Mouse (Mus musculus): ENCODE measurements around the gene Cpt1b. TPM values are rescaled to one million over a fixed set of nuclear protein-coding genes. Genes with fewer than 3 reads are reported as not detected.

The Cpt1b gene
- total RNA-seq, 1 experiment, result 2.7 TPM

- in situ Hi-C loops (cut with MboI; ENCODE audit: low sequenced_read_pairs in 2 of 2, unreplicated experiment in 2 of 2), result no loop called here
- DNase-seq (ENCODE audit: low read depth, low spot score), result no peak
- no peak overlapping the region for H3K27ac ChIP-seq (ENCODE audit: insufficient read depth, low read depth, low read length, poor library complexity, severe bottlenecking)
- H3K4me1 ChIP-seq (ENCODE audit: control insufficient read depth in 2 of 2, insufficient read depth in 2 of 2, low read length in 2 of 2, poor library complexity in 1 of 2), result peaks cover 2 to 12% of the 10 kb centered on the region in 2 experiments; a peak in 3 of 4 replicates
- TF ChIP-seq ZC3H11A (IDR thresholded peaks at IDR 0.05; ENCODE audit: borderline replicate concordance, low read depth, low read length) (no peak), HCFC1 (IDR thresholded peaks at IDR 0.05; ENCODE audit: borderline replicate concordance, insufficient read depth, low read length) (no peak), ZNF384 (IDR thresholded peaks at IDR 0.05; ENCODE audit: low read depth, low read length) (no peak), CHD2 (IDR thresholded peaks at IDR 0.05; ENCODE audit: low read depth, low read length) (no peak), MAFK (IDR thresholded peaks at IDR 0.05; ENCODE audit: insufficient read depth, low read depth, low read length) (no peak)
- H3K9me3 ChIP-seq (ENCODE audit: control insufficient read depth, insufficient read depth, low read depth, low read length), result no peaks in the 10 kb centered on the region
- peaks cover 10% of the 10 kb centered on the region; the same call in 1 of the 2 replicates for H3K36me3 ChIP-seq (ENCODE audit: control insufficient read depth, insufficient read depth, low read length, poor library complexity, severe bottlenecking)
- no peak overlapping the region for H3K4me3 ChIP-seq (ENCODE audit: insufficient read depth in 1 of 2, low read depth in 1 of 2, low read length in 2 of 2, poor library complexity in 1 of 2, severe bottlenecking in 1 of 2)
- no peak overlapping the region for H3K9ac ChIP-seq (ENCODE audit: insufficient read depth, low read depth, low read length, poor library complexity, severe bottlenecking)
Observed at GRCm38 (mm10) chr15:89426716-89427115, 1.1 kb upstream of the Cpt1b start.

- TF ChIP-seq HCFC1 (IDR thresholded peaks at IDR 0.05; ENCODE audit: borderline replicate concordance, insufficient read depth, low read length) (no peak), ZNF384 (IDR thresholded peaks at IDR 0.05; ENCODE audit: low read depth, low read length) (no peak), ZC3H11A (IDR thresholded peaks at IDR 0.05; ENCODE audit: borderline replicate concordance, low read depth, low read length) (no peak), MAFK (IDR thresholded peaks at IDR 0.05; ENCODE audit: insufficient read depth, low read depth, low read length) (no peak), CHD2 (IDR thresholded peaks at IDR 0.05; ENCODE audit: low read depth, low read length) (no peak)
- peaks cover 10% of the 10 kb centered on the region; the same call in 1 of the 2 replicates for H3K36me3 ChIP-seq (ENCODE audit: control insufficient read depth, insufficient read depth, low read length, poor library complexity, severe bottlenecking)
- in situ Hi-C loops (cut with MboI; ENCODE audit: low sequenced_read_pairs in 2 of 2, unreplicated experiment in 2 of 2), result no loop called here
- H3K4me3 ChIP-seq (ENCODE audit: insufficient read depth in 1 of 2, low read depth in 1 of 2, low read length in 2 of 2, poor library complexity in 1 of 2, severe bottlenecking in 1 of 2), result no peak overlapping the region
- no peaks in the 10 kb centered on the region for H3K9me3 ChIP-seq (ENCODE audit: control insufficient read depth, insufficient read depth, low read depth, low read length)
- peaks cover 2 to 12% of the 10 kb centered on the region in 2 experiments; a peak in 3 of 4 replicates for H3K4me1 ChIP-seq (ENCODE audit: control insufficient read depth in 2 of 2, insufficient read depth in 2 of 2, low read length in 2 of 2, poor library complexity in 1 of 2)
- DNase-seq (ENCODE audit: low read depth, low spot score), result no peak
- no peak overlapping the region for H3K27ac ChIP-seq (ENCODE audit: insufficient read depth, low read depth, low read length, poor library complexity, severe bottlenecking)
- no peak overlapping the region for H3K9ac ChIP-seq (ENCODE audit: insufficient read depth, low read depth, low read length, poor library complexity, severe bottlenecking)
Observed at GRCm38 (mm10) chr15:89424621-89425020, 1.0 kb downstream of the Cpt1b start.

- Histone ChIP-seq H3K9ac (ENCODE audit: insufficient read depth, low read depth, low read length, poor library complexity, severe bottlenecking) (no peak overlapping the region), H3K4me1 (ENCODE audit: control insufficient read depth in 2 of 2, insufficient read depth in 2 of 2, low read length in 2 of 2, poor library complexity in 1 of 2) (peaks cover 2 to 7% of the 10 kb centered on the region in 2 experiments; a peak in 3 of 4 replicates), H3K9me3 (ENCODE audit: control insufficient read depth, insufficient read depth, low read depth, low read length) (no peaks in the 10 kb centered on the region), H3K36me3 (ENCODE audit: control insufficient read depth, insufficient read depth, low read length, poor library complexity, severe bottlenecking) (peaks cover 7% of the 10 kb centered on the region; the same call in 1 of the 2 replicates), H3K27ac (ENCODE audit: insufficient read depth, low read depth, low read length, poor library complexity, severe bottlenecking) (no peak overlapping the region), H3K4me3 (ENCODE audit: insufficient read depth in 1 of 2, low read depth in 1 of 2, low read length in 2 of 2, poor library complexity in 1 of 2, severe bottlenecking in 1 of 2) (no peak overlapping the region)
- no peak for TF ChIP-seq HCFC1 (IDR thresholded peaks at IDR 0.05; ENCODE audit: borderline replicate concordance, insufficient read depth, low read length)
- no peak for TF ChIP-seq CHD2 (IDR thresholded peaks at IDR 0.05; ENCODE audit: low read depth, low read length)
- no peak for TF ChIP-seq MAFK (IDR thresholded peaks at IDR 0.05; ENCODE audit: insufficient read depth, low read depth, low read length)
- TF ChIP-seq ZC3H11A (IDR thresholded peaks at IDR 0.05; ENCODE audit: borderline replicate concordance, low read depth, low read length), result no peak
- TF ChIP-seq ZNF384 (IDR thresholded peaks at IDR 0.05; ENCODE audit: low read depth, low read length), result no peak
- in situ Hi-C loops (cut with MboI; ENCODE audit: low sequenced_read_pairs in 2 of 2, unreplicated experiment in 2 of 2), result no loop called here
- no peak for DNase-seq (ENCODE audit: low read depth, low spot score)
Observed at GRCm38 (mm10) chr15:89421938-89422337, 3.7 kb downstream of the Cpt1b start.

- Histone ChIP-seq H3K27ac (ENCODE audit: insufficient read depth, low read depth, low read length, poor library complexity, severe bottlenecking) (no peak overlapping the region), H3K4me1 (ENCODE audit: control insufficient read depth in 2 of 2, insufficient read depth in 2 of 2, low read length in 2 of 2, poor library complexity in 1 of 2) (peaks cover 0 to 4% of the 10 kb centered on the region in 2 experiments; a peak in 2 of 4 replicates)
Observed at GRCm38 (mm10) chr15:89415282-89415681, 10.4 kb downstream of the Cpt1b start.

GRCm38 (mm10) chr15:89410118-89410517 lies 15.5 kb downstream of the Cpt1b start, which contains the start of gene Syce3:
TSS of gene Syce3 (minus strand) at chr15:89410503.
- in situ Hi-C loops (cut with MboI; ENCODE audit: low sequenced_read_pairs in 2 of 2, unreplicated experiment in 2 of 2), result no loop called here
- Histone ChIP-seq H3K9me3 (ENCODE audit: control insufficient read depth, insufficient read depth, low read depth, low read length) (no peaks in the 10 kb centered on the region), H3K27ac (ENCODE audit: insufficient read depth, low read depth, low read length, poor library complexity, severe bottlenecking) (no peak within 1 kb of the TSS), H3K36me3 (ENCODE audit: control insufficient read depth, insufficient read depth, low read length, poor library complexity, severe bottlenecking) (no peaks in the 10 kb centered on the region), H3K4me3 (ENCODE audit: insufficient read depth in 1 of 2, low read depth in 1 of 2, low read length in 2 of 2, poor library complexity in 1 of 2, severe bottlenecking in 1 of 2) (peak within 1 kb of the TSS in 1 of 2 experiments; percentile 7; a peak in 1 of 4 replicates), H3K9ac (ENCODE audit: insufficient read depth, low read depth, low read length, poor library complexity, severe bottlenecking) (no peak within 1 kb of the TSS), H3K4me1 (ENCODE audit: control insufficient read depth in 2 of 2, insufficient read depth in 2 of 2, low read length in 2 of 2, poor library complexity in 1 of 2) (peaks cover 0 to 7% of the 10 kb centered on the region in 2 experiments; a peak in 1 of 4 replicates)
- TF ChIP-seq MAFK (IDR thresholded peaks at IDR 0.05; ENCODE audit: insufficient read depth, low read depth, low read length), result no peak
- no peak for TF ChIP-seq CHD2 (IDR thresholded peaks at IDR 0.05; ENCODE audit: low read depth, low read length)
- no peak for TF ChIP-seq ZC3H11A (IDR thresholded peaks at IDR 0.05; ENCODE audit: borderline replicate concordance, low read depth, low read length)
- TF ChIP-seq HCFC1 (IDR thresholded peaks at IDR 0.05; ENCODE audit: borderline replicate concordance, insufficient read depth, low read length), result no peak
- TF ChIP-seq ZNF384 (IDR thresholded peaks at IDR 0.05; ENCODE audit: low read depth, low read length), result no peak
- DNase-seq (ENCODE audit: low read depth, low spot score), result peak; percentile 58

More at GRCm38 (mm10) chr15:89415282-89415681, 10.4 kb downstream of the Cpt1b start:
- no peak for DNase-seq (ENCODE audit: low read depth, low spot score)
- TF ChIP-seq CHD2 (IDR thresholded peaks at IDR 0.05; ENCODE audit: low read depth, low read length), result no peak
- no peaks in the 10 kb centered on the region for H3K9me3 ChIP-seq (ENCODE audit: control insufficient read depth, insufficient read depth, low read depth, low read length)
- in situ Hi-C loops (cut with MboI; ENCODE audit: low sequenced_read_pairs in 2 of 2, unreplicated experiment in 2 of 2), result no loop called here
- H3K4me3 ChIP-seq (ENCODE audit: insufficient read depth in 1 of 2, low read depth in 1 of 2, low read length in 2 of 2, poor library complexity in 1 of 2, severe bottlenecking in 1 of 2), result no peak overlapping the region
- peaks cover 3% of the 10 kb centered on the region; the same call in 1 of the 2 replicates for H3K36me3 ChIP-seq (ENCODE audit: control insufficient read depth, insufficient read depth, low read length, poor library complexity, severe bottlenecking)
- no peak overlapping the region for H3K9ac ChIP-seq (ENCODE audit: insufficient read depth, low read depth, low read length, poor library complexity, severe bottlenecking)
